Mouse (Mus musculus) frontal cortex, postnatal 10 days (tissue): ENCODE measurements around the gene Rap2b.

ENCODE experiments used
- DNase-seq, 2 experiments: peaks; one replicate each; pipeline ENCODE4 v3.0.0; 2022; ENCODE audit warnings: low spot score in 2 of 2, mixed read lengths in 1 of 2

Rap2b gene

GRCm38 (mm10) chr3:61376001-61376400, 14.6 kb downstream of the Rap2b start:
- DNase-seq, result no peak

GRCm38 (mm10) chr3:61386368-61386767, 24.9 kb downstream of the Rap2b start:
- DNase-seq, result no peak

GRCm38 (mm10) chr3:61391564-61391963, 30.1 kb downstream of the Rap2b start:
- no peak for DNase-seq

- no peak for DNase-seq
Observed at GRCm38 (mm10) chr3:61392881-61393280, 31.4 kb downstream of the Rap2b start.

- DNase-seq, result no peak
Observed at GRCm38 (mm10) chr3:61393520-61393919, 32.1 kb downstream of the Rap2b start.

- DNase-seq, result no peak
Observed at GRCm38 (mm10) chr3:61395382-61395781, 33.9 kb downstream of the Rap2b start.

GRCm38 (mm10) chr3:61396728-61397127, 35.3 kb downstream of the Rap2b start:
- no peak for DNase-seq

GRCm38 (mm10) chr3:61400823-61401387, 39.5 kb downstream of the Rap2b start:
- DNase-seq, result no peak

- no peak for DNase-seq
Observed at GRCm38 (mm10) chr3:61406921-61407320, 45.5 kb downstream of the Rap2b start.

GRCm38 (mm10) chr3:61409683-61410082, 48.2 kb downstream of the Rap2b start:
- no peak for DNase-seq

- no peak for DNase-seq
Observed at GRCm38 (mm10) chr3:61415883-61416282, 54.4 kb downstream of the Rap2b start.
